Mouse (Mus musculus): ENCODE results near the gene Ndufa4. TPM values are rescaled to one million over a fixed set of nuclear protein-coding genes. Genes with fewer than 3 reads are reported as not detected.

Ndufa4 gene
- polyA plus RNA-seq (2012; ENCODE audit: low replicate concordance): 4.4 and 11.2 TPM in 2 replicates

GRCm38 (mm10) chr6:11907269-11908032 is at the start of gene Ndufa4, which contains the start of gene Phf14:
Gene Ndufa4 (minus strand): TSS chr6:11907497.
Gene Phf14 (plus strand): TSS chr6:11907809.

Other genes with a start within 250 kb of the Ndufa4 start
- 19.8 and 23.0 TPM in 2 replicates for gene Phf14, start 312 bp upstream of the Ndufa4 start, polyA plus RNA-seq (2012; ENCODE audit: low replicate concordance)